Mouse (Mus musculus) testis, adult 2 months (tissue): ENCODE measurements around the gene Ipmk.

ENCODE experiments used
- CTCF ChIP-seq: fragments of 200-500 bp; IDR thresholded peaks from 2 replicates; pipeline ENCODE4 v1.5.1; 2012; ENCODE audit warnings: low read depth, mild to moderate bottlenecking, inconsistent platforms, low read length, moderate library complexity; ENCODE audit not compliant: control insufficient read depth, insufficient read depth, insufficient replicate concordance
- POLR2A ChIP-seq: fragments of 200-500 bp; IDR thresholded peaks from 2 replicates; pipeline ENCODE4 v1.6.1; 2012; ENCODE audit warnings: low read depth, mild to moderate bottlenecking, inconsistent platforms, low read length, moderate library complexity; ENCODE audit not compliant: control insufficient read depth

DNA sequence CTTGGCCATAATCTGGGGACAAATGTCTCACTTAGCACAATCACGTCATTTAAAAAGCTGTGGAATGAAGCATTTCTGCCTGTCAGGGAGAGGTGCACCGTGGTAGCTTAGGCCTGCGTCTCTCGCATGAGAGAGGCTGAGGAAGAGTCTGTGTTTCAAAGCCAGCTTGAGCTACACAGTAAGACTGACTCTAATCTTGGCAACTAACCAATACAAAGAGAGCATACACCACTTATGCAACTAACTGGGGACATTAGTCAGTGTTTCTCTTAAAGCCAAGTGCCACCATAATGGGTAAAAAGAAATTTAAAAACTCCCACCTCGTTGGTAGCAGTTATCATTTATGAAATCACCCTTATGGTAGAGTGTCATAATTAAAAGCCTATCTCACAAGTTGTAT lies 18.7 kb upstream of the Ipmk start:
- TF ChIP-seq CTCF (no peak), POLR2A (no peak)
